Mouse (Mus musculus) forebrain, postnatal 0 days (tissue): ENCODE data around the gene Nsdhl. TPM values are rescaled to one million over a fixed set of nuclear protein-coding genes. Genes with fewer than 3 reads are reported as not detected.

Experiments used
- ATAC-seq: fragments of 200-750 bp; cut with Nextera tagmentation; 2 replicates; pipeline ENCODE4 v1.8.0; 2017; ENCODE audit warnings: mild to moderate bottlenecking, moderate library complexity
- DNase-seq: peaks from one replicate; pipeline ENCODE4 v3.0.0-alpha.2; 2015
- H3K27ac ChIP-seq: fragments of 300-500 bp; sonication (generic); 2 replicates; pipeline ENCODE4 v1.5.1; 2014; ENCODE audit warnings: low read depth, mild to moderate bottlenecking, antibody characterized with exemption, low read length, moderate library complexity, mixed read lengths
- H3K27me3 ChIP-seq: fragments of 300-500 bp; sonication (generic); 2 replicates; pipeline ENCODE4 v1.6.1; 2014; ENCODE audit warnings: mild to moderate bottlenecking, low read length, mixed read lengths; ENCODE audit not compliant: insufficient read depth
- H3K36me3 ChIP-seq: fragments of 300-500 bp; sonication (generic); 2 replicates; pipeline ENCODE4 v1.6.1; 2014; ENCODE audit warnings: mild to moderate bottlenecking, moderate library complexity; ENCODE audit not compliant: insufficient read depth
- H3K4me1 ChIP-seq: fragments of 300-500 bp; sonication (generic); 2 replicates; pipeline ENCODE4 v1.6.1; 2014; ENCODE audit warnings: antibody characterized with exemption; ENCODE audit not compliant: insufficient read depth
- H3K4me2 ChIP-seq: fragments of 300-500 bp; sonication (generic); 2 replicates; pipeline ENCODE4 v1.6.1; 2014; ENCODE audit warnings: low read depth, mild to moderate bottlenecking, moderate library complexity
- H3K4me3 ChIP-seq: fragments of 300-500 bp; sonication (generic); 2 replicates; pipeline ENCODE4 v1.5.1; 2014; ENCODE audit warnings: low read depth, low read length, mixed read lengths
- H3K9ac ChIP-seq: fragments of 300-500 bp; sonication (generic); 2 replicates; pipeline ENCODE4 v1.6.1; 2014; ENCODE audit warnings: mild to moderate bottlenecking
- H3K9me3 ChIP-seq: fragments of 300-500 bp; sonication (generic); 2 replicates; pipeline ENCODE4 v1.6.1; 2016; ENCODE audit warnings: low read length
- CTCF ChIP-seq: sonication (generic); IDR thresholded peaks from 2 replicates; pipeline ENCODE4 v1.5.1; 2016; ENCODE audit warnings: antibody characterized with exemption, control low read depth, low read depth
- WGBS: fragments of 180-500 bp; shearing (Covaris S2); extraction: QIAGEN DNeasy Blood & Tissue Kit; methylation state at CpG from one replicate; pipeline ENCODE4 v1.1.7; 2014; 5-methylcytosine and 5-hydroxymethylcytosine counted together
- microRNA counts: library from miRNA; unstranded; fragments of <30 nt; microRNA quantifications from one replicate; lab custom pipeline; 2015
- microRNA-seq, 2 experiments: library from miRNA; unstranded; fragments of <30 nt; microRNA quantifications; one replicate each; pipeline ENCODE4; 2016
- polyA plus RNA-seq: library from polyadenylated mRNA; unstranded; fragments of >200 nt; fragmentation: Nextera tagmentation; extraction: Ambion mirVana; gene quantifications from 2 replicates; pipeline ENCODE4 v1.2.1, GENCODE M21; 2015
- total RNA-seq: library from RNA; depleted of rRNA; stranded (reverse); fragments of >200 nt; gene quantifications from 2 replicates; pipeline ENCODE4 v1.2.3, GENCODE M21; 2014; rRNA removed

Gene Nsdhl
- total and polyA plus RNA-seq, 2 experiments from 2014 or later, result 44.8 to 49.9 TPM

GRCm38 (mm10) chrX:72995542-72995941 lies 77.2 kb downstream of the Nsdhl start:
- H3K9me3 ChIP-seq, result no peaks in the 10 kb centered on the region
- DNase-seq, result no peak
- no peaks in the 10 kb centered on the region for H3K36me3 ChIP-seq
- H3K27me3 ChIP-seq, result no peaks in the 10 kb centered on the region
- no peak overlapping the region for H3K4me2 ChIP-seq
- H3K4me1 ChIP-seq, result no peaks in the 10 kb centered on the region
- H3K27ac ChIP-seq, result no peak overlapping the region
- H3K4me3 ChIP-seq, result no peak overlapping the region
- no peak for TF ChIP-seq CTCF
- H3K9ac ChIP-seq, result no peak overlapping the region
- WGBS, result 69% methylated on average over 3 of the region's 3 CpGs
- no peak for ATAC-seq

GRCm38 (mm10) chrX:73003110-73003509 lies 84.8 kb downstream of the Nsdhl start:
- no peak overlapping the region for H3K9ac ChIP-seq
- 85% methylated on average over 5 of the region's 5 CpGs for WGBS
- H3K27me3 ChIP-seq, result no peaks in the 10 kb centered on the region
- no peaks in the 10 kb centered on the region for H3K9me3 ChIP-seq
- DNase-seq, result no peak
- H3K4me2 ChIP-seq, result no peak overlapping the region
- H3K36me3 ChIP-seq, result no peaks in the 10 kb centered on the region
- no peak for TF ChIP-seq CTCF
- no peaks in the 10 kb centered on the region for H3K4me1 ChIP-seq
- H3K27ac ChIP-seq, result no peak overlapping the region
- no peak overlapping the region for H3K4me3 ChIP-seq
- no peak for ATAC-seq

- Histone ChIP-seq H3K27ac (no peak overlapping the region), H3K27me3 (no peaks in the 10 kb centered on the region), H3K36me3 (no peaks in the 10 kb centered on the region), H3K9ac (no peak overlapping the region), H3K4me1 (no peaks in the 10 kb centered on the region), H3K4me2 (no peak overlapping the region), H3K4me3 (no peak overlapping the region), H3K9me3 (no peaks in the 10 kb centered on the region)
- WGBS, result 71% methylated on average over 4 of the region's 4 CpGs
- no peak for ATAC-seq
- no peak for TF ChIP-seq CTCF
- DNase-seq, result no peak
Observed at GRCm38 (mm10) chrX:73005678-73006077, 87.3 kb downstream of the Nsdhl start.

GRCm38 (mm10) chrX:73007597-73008479 lies 89.5 kb downstream of the Nsdhl start:
- DNase-seq, result peak; percentile 95
- Histone ChIP-seq H3K9me3 (no peaks in the 10 kb centered on the region), H3K36me3 (no peaks in the 10 kb centered on the region), H3K27ac (peak overlapping the region; percentile 83), H3K27me3 (no peaks in the 10 kb centered on the region), H3K4me1 (no peaks in the 10 kb centered on the region), H3K9ac (peak overlapping the region; percentile 39), H3K4me2 (peak overlapping the region; percentile 48), H3K4me3 (peak overlapping the region; percentile 30)
- ATAC-seq, result peak; percentile 100
- TF ChIP-seq CTCF, result peak; percentile 91
- WGBS, result 30% methylated on average over 26 of the region's 27 CpGs

MicroRNAs within 50 kb of the gene (microRNA counts, 519-probe panel; counts per million panel counts)
- microRNA mmu-miR-2137 (lab: Ali Mortazavi, UCI), result not detected

Small RNAs within 50 kb of the gene (microRNA-seq; reads per million reads assigned to microRNA genes)
- gene Mir2137, result 3.8 to 3.9 reads per million in 2 experiments

Other genes starting within 250 kb of the Nsdhl start
- gene Gabrq, start 93.4 kb upstream of the Nsdhl start, total RNA-seq, result 3.8 and 5.8 TPM in 2 replicates
- 0.99 and 1.8 TPM in 2 replicates for gene Gabrq, start 93.4 kb upstream of the Nsdhl start, polyA plus RNA-seq
- gene Cetn2, start 146 bp upstream of the Nsdhl start, total RNA-seq, result 41.4 and 47.1 TPM in 2 replicates
- gene Cetn2, start 146 bp upstream of the Nsdhl start, polyA plus RNA-seq, result 95.5 and 105 TPM in 2 replicates
- gene Zfp185, start 68.8 kb downstream of the Nsdhl start, total RNA-seq, result 0.77 and 1.9 TPM in 2 replicates
- gene Zfp185, start 68.8 kb downstream of the Nsdhl start, polyA plus RNA-seq, result 0.80 and 1.2 TPM in 2 replicates
- 0.08 and 0.67 TPM in 2 replicates for gene Pnma5, start 118.5 kb downstream of the Nsdhl start, total RNA-seq
- gene Pnma5, start 118.5 kb downstream of the Nsdhl start, polyA plus RNA-seq, result 0.14 and 0.22 TPM in 2 replicates
- 15.0 and 19.8 TPM in 2 replicates for gene Pnma3, start 146.2 kb downstream of the Nsdhl start, total RNA-seq
- gene Pnma3, start 146.2 kb downstream of the Nsdhl start, polyA plus RNA-seq, result 2.4 and 3.4 TPM in 2 replicates
- not detected in 2 replicates for gene Xlr4a, start 163.9 kb downstream of the Nsdhl start, total RNA-seq
- 0.54 TPM in 1 of 2 replicates, not detected in the other for gene Xlr4a, start 163.9 kb downstream of the Nsdhl start, polyA plus RNA-seq
- gene Xlr3a, start 178.5 kb downstream of the Nsdhl start, total RNA-seq, result 2.3 and 2.7 TPM in 2 replicates
- gene Xlr3a, start 178.5 kb downstream of the Nsdhl start, polyA plus RNA-seq, result 1.7 and 1.9 TPM in 2 replicates
- 0.77 and 2.0 TPM in 2 replicates for gene Gm14685, start 198.5 kb downstream of the Nsdhl start, total RNA-seq
- 0.73 and 0.77 TPM in 2 replicates for gene Gm14685, start 198.5 kb downstream of the Nsdhl start, polyA plus RNA-seq
- gene Xlr5b, start 230.2 kb downstream of the Nsdhl start, total RNA-seq, result not detected in 2 replicates
- gene Xlr5b, start 230.2 kb downstream of the Nsdhl start, polyA plus RNA-seq, result not detected in 2 replicates
- gene DXBay18, start 230.9 kb downstream of the Nsdhl start, total RNA-seq, result 0.95 and 1.3 TPM in 2 replicates
- 0.30 and 0.99 TPM in 2 replicates for gene DXBay18, start 230.9 kb downstream of the Nsdhl start, polyA plus RNA-seq